Mouse (Mus musculus) common myeloid progenitor, adult 5-6 weeks (primary cell): ENCODE data around the gene Camk1d. TPM values are rescaled to one million over a fixed set of nuclear protein-coding genes. Genes with fewer than 3 reads are reported as not detected.

Source experiments
- ATAC-seq: replicated peaks from 2 replicates; pipeline ENCODE4 v1.8.0; 2016; ENCODE audit warnings: low read depth, mild to moderate bottlenecking, moderate TSS enrichment, inconsistent platforms; ENCODE audit not compliant: poor library complexity, severe bottlenecking
- total RNA-seq: library from RNA; stranded (forward); fragments of 200-1000, 187-1606 nt; gene quantifications from 2 replicates; pipeline ENCODE4 v1.2.3, GENCODE M21; 2017

Gene Camk1d
- total RNA-seq, 1 experiment from 2014 or later, result 9.1 TPM

GRCm38 (mm10) chr2:5435587-5436253 lies 278.6 kb downstream of the Camk1d start:
- ATAC-seq, result peak; percentile 34; the same call in 1 of the 2 replicates

- ATAC-seq, result peak; percentile 92
Observed at GRCm38 (mm10) chr2:5431309-5431708, 283.0 kb downstream of the Camk1d start.

GRCm38 (mm10) chr2:5429921-5430320 lies 284.4 kb downstream of the Camk1d start:
- no peak for ATAC-seq

DNA sequence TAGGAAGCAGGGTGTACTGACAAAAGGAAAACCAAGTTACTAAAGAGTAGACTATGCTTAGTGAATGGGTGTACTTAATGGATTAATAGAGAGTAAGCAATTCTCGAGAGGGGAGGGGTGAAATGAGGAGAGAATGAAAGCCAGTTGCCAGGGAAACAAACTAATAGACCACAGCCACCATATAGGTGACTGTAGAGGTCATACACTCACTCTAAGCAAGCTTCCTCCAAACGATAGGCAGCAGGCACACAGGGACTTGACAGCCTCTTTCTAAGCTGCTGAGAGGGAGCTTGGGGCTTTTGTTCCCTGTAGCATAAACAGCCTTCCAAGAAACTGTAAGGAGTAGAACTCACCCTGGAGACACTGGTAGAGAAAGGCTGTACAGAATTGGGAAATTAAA lies 288.2 kb downstream of the Camk1d start:
- ATAC-seq, result no peak

DNA sequence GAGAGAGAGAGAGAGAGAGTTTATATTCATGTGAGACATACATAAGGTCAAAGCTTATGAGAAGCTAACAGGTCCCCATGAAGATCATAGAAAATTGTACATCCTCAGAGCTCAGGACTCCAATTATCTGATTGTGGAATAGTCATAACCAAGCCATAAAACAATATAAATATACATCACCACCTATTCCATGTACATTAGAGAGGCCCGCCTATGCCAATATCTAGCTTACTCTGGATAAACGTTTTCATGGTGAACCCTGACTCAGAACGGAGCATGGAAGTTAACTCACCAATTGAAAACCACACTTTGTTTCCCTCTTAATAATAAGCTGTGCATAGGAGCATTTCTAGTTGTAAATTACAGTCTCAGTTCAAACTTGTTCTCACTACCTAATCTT lies 288.7 kb downstream of the Camk1d start:
- ATAC-seq, result no peak

DNA sequence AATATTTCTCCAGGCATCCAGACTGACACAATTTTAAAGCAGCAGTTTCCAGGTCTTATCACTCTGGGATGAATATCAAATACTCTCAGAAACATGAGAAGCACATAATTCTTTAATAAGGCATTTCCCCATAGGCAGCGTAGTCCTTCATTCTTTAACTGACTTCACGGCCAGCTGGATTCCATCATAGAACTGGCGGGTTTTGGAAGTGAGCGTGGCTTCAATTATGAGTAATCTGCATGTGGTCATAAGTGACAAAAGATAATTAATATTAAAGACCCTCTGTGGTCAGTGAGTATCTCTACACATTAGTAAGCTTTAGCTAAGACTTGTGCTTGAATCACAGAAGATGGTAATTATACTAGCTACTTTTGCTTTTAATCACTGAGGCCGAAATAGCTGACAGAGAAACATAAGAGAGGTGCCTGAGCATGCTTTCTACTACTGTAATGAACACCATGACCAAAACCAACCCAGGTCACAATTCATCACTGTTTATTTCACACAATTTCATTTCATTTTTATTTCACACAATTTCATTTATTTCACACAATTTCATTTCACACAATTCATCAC lies 293.6 kb downstream of the Camk1d start:
- no peak for ATAC-seq

DNA sequence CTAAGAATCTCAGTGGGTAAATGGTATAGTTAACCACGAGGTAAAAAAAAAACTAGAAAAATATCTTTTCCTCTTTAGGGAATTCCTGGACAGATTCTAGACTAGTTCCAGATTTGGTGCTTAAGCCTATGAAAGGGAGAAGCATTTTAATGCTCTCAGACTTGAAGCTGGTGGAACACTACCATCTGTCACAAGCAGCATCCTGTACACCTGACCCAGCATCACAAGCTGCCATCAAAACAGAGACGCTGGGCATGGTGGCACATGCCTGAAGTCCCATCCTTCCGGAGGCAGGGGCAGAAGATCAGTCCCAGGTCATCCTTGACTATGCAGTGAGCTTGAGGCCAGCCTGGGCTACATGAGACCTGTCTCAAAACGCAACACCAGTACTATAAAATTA lies 295.5 kb downstream of the Camk1d start:
- no peak for ATAC-seq

GRCm38 (mm10) chr2:5417158-5418032 lies 296.9 kb downstream of the Camk1d start:
- peak; percentile 92 for ATAC-seq

GRCm38 (mm10) chr2:5411774-5412173 lies 302.5 kb downstream of the Camk1d start:
- no peak for ATAC-seq

DNA sequence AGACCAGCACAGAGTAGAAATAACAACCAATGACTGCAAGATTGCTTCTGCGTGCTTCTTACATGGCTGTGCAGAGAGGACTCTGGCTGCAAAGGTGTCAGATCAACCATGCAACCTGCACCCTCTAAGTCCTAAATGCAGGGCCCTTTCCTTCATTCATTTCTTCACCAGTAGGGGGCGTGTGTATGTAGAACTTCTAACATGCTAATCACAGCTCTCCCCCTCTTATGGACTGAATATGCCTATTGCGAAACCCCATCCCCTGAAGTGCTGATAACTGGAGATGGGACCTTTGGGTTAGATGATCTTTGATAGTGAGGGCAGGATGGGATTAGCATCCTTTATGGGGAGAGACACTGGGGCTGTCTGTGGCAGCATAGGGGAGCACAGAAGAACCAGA lies 310.5 kb downstream of the Camk1d start:
- peak; percentile 73 for ATAC-seq

GRCm38 (mm10) chr2:5402036-5402435 lies 312.3 kb downstream of the Camk1d start:
- no peak for ATAC-seq

GRCm38 (mm10) chr2:5398505-5398904 lies 315.8 kb downstream of the Camk1d start:
- no peak for ATAC-seq

DNA sequence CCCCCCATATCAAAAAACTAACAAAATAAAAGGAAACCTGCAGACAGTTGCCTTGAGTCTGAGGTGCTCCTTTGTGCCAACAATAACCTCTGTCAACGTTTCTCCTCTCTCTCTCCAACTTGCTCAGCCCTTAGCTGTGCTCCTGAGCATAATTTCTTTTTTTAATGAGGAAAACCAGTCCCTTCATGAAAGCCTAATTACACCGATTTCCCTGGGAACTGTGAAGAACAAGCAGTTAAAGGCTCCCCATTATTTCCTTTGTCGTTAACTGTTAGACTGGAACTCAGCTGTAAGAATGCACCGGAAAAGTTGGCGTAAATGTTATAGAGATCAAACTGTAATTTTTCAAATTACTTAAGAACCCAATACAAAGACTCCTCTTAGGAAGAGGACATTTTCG lies 316.3 kb downstream of the Camk1d start:
- no peak for ATAC-seq

DNA sequence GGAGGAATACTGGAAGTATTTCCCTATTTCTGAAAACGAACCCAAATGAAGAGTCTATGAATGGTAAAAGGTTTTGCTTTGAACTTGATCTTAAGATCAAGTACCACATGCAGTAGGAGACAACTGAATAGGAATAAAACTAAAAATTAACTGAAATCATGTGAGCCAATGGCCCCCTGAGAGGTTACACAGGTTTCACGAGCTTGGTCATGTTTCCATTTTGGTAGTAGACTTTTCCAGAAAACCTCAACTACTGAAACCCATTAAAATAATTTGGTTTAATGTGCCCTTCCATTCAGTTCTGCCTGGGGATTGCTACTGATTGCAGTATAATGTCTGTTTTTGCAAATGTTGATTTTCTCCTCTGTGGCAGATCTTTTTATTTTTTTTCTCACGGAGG lies 316.8 kb downstream of the Camk1d start:
- no peak for ATAC-seq

DNA sequence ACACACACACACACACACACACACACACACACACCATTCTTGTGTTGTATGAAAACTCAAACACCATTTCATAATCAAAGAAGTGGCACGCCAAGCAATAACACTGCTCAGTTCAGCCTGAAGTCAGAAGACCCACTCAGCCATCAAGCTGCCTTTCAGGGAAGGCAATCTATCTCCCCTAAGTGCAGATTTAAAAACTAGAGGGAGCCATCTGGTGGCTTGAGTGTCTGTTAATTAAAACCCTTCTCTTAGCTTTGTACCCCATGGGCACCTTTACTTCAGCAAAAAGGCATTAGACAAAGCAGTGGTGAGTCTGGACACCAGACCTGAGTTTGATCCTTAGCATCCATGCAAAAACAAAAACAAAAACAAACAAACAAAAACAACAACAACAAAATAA lies 317.9 kb downstream of the Camk1d start:
- ATAC-seq, result no peak

- ATAC-seq, result no peak
Observed at GRCm38 (mm10) chr2:5395873-5396272, 318.4 kb downstream of the Camk1d start.

- no peak for ATAC-seq
Observed at GRCm38 (mm10) chr2:5392921-5393320, 321.4 kb downstream of the Camk1d start.

DNA sequence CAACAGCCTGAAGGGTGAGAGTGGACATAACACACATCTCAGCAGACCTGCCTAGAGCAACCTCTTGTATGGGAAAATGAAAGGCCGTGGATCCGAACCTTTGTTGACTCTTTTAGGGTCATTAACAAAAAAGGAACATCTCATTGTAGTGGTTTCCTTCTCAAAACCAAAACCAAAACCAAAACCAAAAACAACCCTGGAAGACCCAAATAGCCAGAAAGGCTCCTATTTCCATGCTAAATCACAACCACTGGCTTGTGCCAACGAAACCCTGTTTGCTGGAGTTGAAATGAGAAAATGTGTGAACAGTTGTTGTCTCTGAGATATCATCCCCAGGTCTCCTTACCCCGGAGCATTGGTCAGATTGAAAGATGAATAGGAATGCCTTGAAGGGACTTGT lies 321.8 kb downstream of the Camk1d start:
- 0 out of 2 replicates have a peak, but pooled peaks have one; percentile 29 for ATAC-seq

- no peak for ATAC-seq
Observed at GRCm38 (mm10) chr2:5388381-5388780, 325.9 kb downstream of the Camk1d start.

DNA sequence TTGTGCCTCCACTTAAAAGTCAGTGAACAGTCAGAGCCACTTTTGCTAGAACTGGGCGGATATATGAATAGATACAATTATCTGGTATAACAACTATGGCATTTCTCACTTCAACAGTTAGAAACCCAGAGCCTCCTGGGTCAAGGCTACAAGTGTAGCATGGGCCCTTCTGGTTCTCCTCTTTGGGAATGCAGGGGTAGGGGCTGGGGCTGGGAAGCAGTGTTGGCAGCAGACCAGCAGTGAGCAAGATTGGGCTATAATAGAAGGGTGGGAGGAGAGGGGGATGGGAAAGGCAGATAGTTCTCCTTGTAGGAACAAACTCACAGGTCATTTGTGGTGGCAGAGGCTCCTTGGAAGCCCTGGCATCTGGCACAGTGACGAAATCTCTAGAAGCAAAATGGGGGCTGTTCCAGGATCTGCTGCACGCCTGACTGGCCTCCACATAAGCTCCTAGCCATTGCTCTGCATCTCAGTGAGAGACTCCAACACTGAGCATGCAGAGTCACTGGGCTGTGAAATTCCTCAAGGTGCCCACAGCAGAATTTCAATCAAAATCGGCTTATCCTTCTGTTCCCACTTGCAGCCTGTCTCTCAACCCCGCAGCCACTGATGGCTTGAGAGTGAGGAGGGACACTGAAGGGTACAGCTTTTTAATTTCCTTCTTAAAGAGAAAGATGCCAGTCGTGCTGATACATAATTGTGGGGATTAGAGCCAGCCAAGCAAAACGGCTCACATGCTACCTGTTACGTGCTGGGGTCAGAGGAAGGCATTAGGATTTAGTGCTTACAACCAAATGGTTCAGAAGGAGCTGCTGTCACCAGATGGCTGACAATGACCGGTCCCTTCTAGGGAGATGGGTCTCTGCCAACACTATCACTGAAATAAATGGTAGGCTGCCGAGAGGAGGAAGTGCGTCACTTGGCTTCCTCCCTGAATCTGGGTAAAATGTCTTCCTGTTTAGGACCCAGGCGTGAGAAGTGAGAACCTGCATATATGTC lies 332.3 kb downstream of the Camk1d start:
- no peak for ATAC-seq
